ENCODE assay signal across 7 mouse cellular contexts in genomic region chr7:135668852-135669739, GRCm38 (mm10). TPM values are rescaled to one million over a fixed set of nuclear protein-coding genes. Genes with fewer than 3 reads are reported as not detected.
A peak's percentile ranks its signal among the peaks of the same experiment; 100 is the strongest.
DNase-seq lines count a peak whose midpoint lies in the region; ATAC-seq and TF ChIP-seq lines count a peak whose summit lies in the region.

No protein-coding gene starts in this region.

- peaks cover 3% of the 10 kb centered on the region; the same call in 1 of the 2 replicates for H3K27me3 ChIP-seq in E14TG2a.4 (ENCODE audit: insufficient read depth, low read length)
- H3K27me3 ChIP-seq in heart, postnatal 0 days (ENCODE audit: control insufficient read depth, insufficient read depth, low read length): peaks cover 4% of the 10 kb centered on the region; the same call in 1 of the 2 replicates
- no peaks in the 10 kb centered on the region for H3K27me3 ChIP-seq in lung, embryonic 15.5 days

- 0 out of 2 replicates have a peak, but pooled peaks have one; percentile 28 for ATAC-seq in heart, postnatal 0 days (ENCODE audit: insufficient read depth, low read depth)
- ATAC-seq in lung, embryonic 15.5 days (ENCODE audit: borderline replicate concordance, extremely low read depth, low FRiP score, low TSS enrichment): peak; percentile 17; the same call in 1 of the 2 replicates

- DNase-seq in ZHBTc4 (ENCODE audit: low read depth, low spot score): peak; percentile 79
- DNase-seq in embryo, embryonic 11 days: peak; percentile 84
- DNase-seq in heart, postnatal 0 days (ENCODE audit: low spot score): peak; percentile 54
- DNase-seq in kidney, postnatal 25 days: peak; percentile 62 to 72
- peak; percentile 60 for DNase-seq in retina, postnatal 7 days (ENCODE audit: low read depth, low spot score)

- peak; percentile 72 for TF ChIP-seq CTCF in E14TG2a.4 (conservative IDR thresholded peaks at IDR 0.05; ENCODE audit: low read length)
- peak; percentile 76 for TF ChIP-seq CTCF in heart, postnatal 0 days (IDR thresholded peaks at IDR 0.05; ENCODE audit: low read depth)

- no peak overlapping the region for H3K4me3 ChIP-seq in E14TG2a.4 (replicated peaks; ENCODE audit: low read length)
- H3K4me3 ChIP-seq in heart, postnatal 0 days (ENCODE audit: low read depth, low read length): no peak overlapping the region
- no peak overlapping the region for H3K4me3 ChIP-seq in lung, embryonic 15.5 days

- no peaks in the 10 kb centered on the region; the same call in 1 of the 2 replicates for H3K4me1 ChIP-seq in E14TG2a.4 (replicated peaks; ENCODE audit: low read depth, low read length)
- H3K4me1 ChIP-seq in heart, postnatal 0 days (ENCODE audit: control insufficient read depth, insufficient read depth): no peaks in the 10 kb centered on the region
- no peaks in the 10 kb centered on the region for H3K4me1 ChIP-seq in lung, embryonic 15.5 days

- no peak overlapping the region for H3K4me2 ChIP-seq in heart, postnatal 0 days (ENCODE audit: low read depth, low read length)
- H3K4me2 ChIP-seq in lung, embryonic 15.5 days: no peak overlapping the region

- H3K27ac ChIP-seq in heart, postnatal 0 days (ENCODE audit: low read depth): no peak overlapping the region
- no peak overlapping the region for H3K27ac ChIP-seq in lung, embryonic 15.5 days

- WGBS in heart, postnatal 0 days: 41% methylated on average over 16 of the region's 16 CpGs
- WGBS in lung, embryonic 15.5 days: 33% methylated on average over 16 of the region's 16 CpGs

- H3K9ac ChIP-seq in heart, postnatal 0 days (replicated peaks; ENCODE audit: low read depth, low read length): no peak overlapping the region
- H3K9ac ChIP-seq in lung, embryonic 15.5 days: no peak overlapping the region

- H3K9me3 ChIP-seq in E14TG2a.4 (ENCODE audit: low read length): no peaks in the 10 kb centered on the region
- H3K9me3 ChIP-seq in heart, postnatal 0 days (replicated peaks; ENCODE audit: control insufficient read depth, low read length): no peaks in the 10 kb centered on the region
- H3K9me3 ChIP-seq in lung, embryonic 15.5 days: no peaks in the 10 kb centered on the region

- TF ChIP-seq EP300 in heart, postnatal 0 days (IDR thresholded peaks at IDR 0.05; ENCODE audit: low read depth): no peak

- no peaks in the 10 kb centered on the region for H3K36me3 ChIP-seq in E14TG2a.4 (ENCODE audit: insufficient read depth, low read length)
- H3K36me3 ChIP-seq in heart, postnatal 0 days (replicated peaks; ENCODE audit: control insufficient read depth, insufficient read depth, low read length): no peaks in the 10 kb centered on the region
- H3K36me3 ChIP-seq in lung, embryonic 15.5 days: no peaks in the 10 kb centered on the region

RNA-seq across cellular contexts. Expression of gene Mki67, which starts 47.1 kb away (rescaled TPM):
- 24.2 and 38.3 TPM in 2 replicates for total RNA-seq in heart, postnatal 0 days (2014; rRNA removed; ENCODE audit: low replicate concordance)
- polyA plus RNA-seq in heart, postnatal 0 days (2015; fragmentation: Nextera tagmentation; extraction: Ambion mirVana): 5.7 and 8.0 TPM in 2 replicates
- 56.6 and 59.4 TPM in 2 replicates for polyA plus RNA-seq in lung, embryonic 15.5 days (2015; fragmentation: Nextera tagmentation; extraction: Ambion mirVana)
